Mouse (Mus musculus): Measurements from ENCODE around the gene Tmem150c. TPM values are rescaled to one million over a fixed set of nuclear protein-coding genes. Genes with fewer than 3 reads are reported as not detected.

Tmem150c gene
- total and polyA plus RNA-seq, 3 experiments, result 0.16 TPM; not detected in 2

GRCm38 (mm10) chr5:100162053-100162452 lies 2.4 kb upstream of the Tmem150c start:
- Histone ChIP-seq H3K9me3 (replicated peaks) (peaks cover 46% of the 10 kb centered on the region), H3K4me3 (ENCODE audit: low read depth, low read length) (no peak overlapping the region), H3K36me3 (replicated peaks) (no peaks in the 10 kb centered on the region), H3K27me3 (ENCODE audit: insufficient read depth, low read length) (no peaks in the 10 kb centered on the region), H3K4me1 (ENCODE audit: insufficient read depth, low read depth, low read length) (no peaks in the 10 kb centered on the region)
- DNase-seq (ENCODE audit: low spot score) (no peak), ATAC-seq (ENCODE audit: extremely low read depth, insufficient number of reproducible peaks, low FRiP score, poor library complexity, severe bottlenecking) (no peak)
- TF ChIP-seq CTCF (IDR thresholded peaks at IDR 0.05; ENCODE audit: low read depth, low read length), result no peak
- TF ChIP-seq TAL1 (conservative IDR thresholded peaks at IDR 0.05; ENCODE audit: low read depth, low read length), result no peak
- TF ChIP-seq GATA1 (IDR thresholded peaks at IDR 0.05; ENCODE audit: borderline replicate concordance, low read length), result no peak
- no peak for TF ChIP-seq POLR2AphosphoS5 (IDR thresholded peaks at IDR 0.05; ENCODE audit: insufficient replicate concordance, low read depth, low read length)
- no peak for TF ChIP-seq GATA2 (IDR thresholded peaks at IDR 0.05; ENCODE audit: borderline replicate concordance, low read depth, low read length)

GRCm38 (mm10) chr5:100158791-100159637 lies 594 bp downstream of the Tmem150c start:
- TF ChIP-seq GATA2 (IDR thresholded peaks at IDR 0.05; ENCODE audit: borderline replicate concordance, low read depth, low read length) (no peak), GATA1 (IDR thresholded peaks at IDR 0.05; ENCODE audit: borderline replicate concordance, low read length) (no peak), CTCF (IDR thresholded peaks at IDR 0.05; ENCODE audit: low read depth, low read length) (no peak), POLR2AphosphoS5 (IDR thresholded peaks at IDR 0.05; ENCODE audit: insufficient replicate concordance, low read depth, low read length) (no peak), TAL1 (conservative IDR thresholded peaks at IDR 0.05; ENCODE audit: low read depth, low read length) (no peak)
- Histone ChIP-seq H3K27me3 (ENCODE audit: insufficient read depth, low read length) (no peaks in the 10 kb centered on the region), H3K9me3 (replicated peaks) (peaks cover 44% of the 10 kb centered on the region), H3K36me3 (replicated peaks) (no peaks in the 10 kb centered on the region), H3K4me1 (ENCODE audit: insufficient read depth, low read depth, low read length) (no peaks in the 10 kb centered on the region), H3K4me3 (ENCODE audit: low read depth, low read length) (no peak overlapping the region)
- no peak for ATAC-seq (ENCODE audit: extremely low read depth, insufficient number of reproducible peaks, low FRiP score, poor library complexity, severe bottlenecking)
- DNase-seq (ENCODE audit: low spot score), result no peak

GRCm38 (mm10) chr5:100158301-100158700 lies 1.3 kb downstream of the Tmem150c start:
- Histone ChIP-seq H3K4me3 (ENCODE audit: low read depth, low read length) (no peak overlapping the region), H3K27me3 (ENCODE audit: insufficient read depth, low read length) (no peaks in the 10 kb centered on the region), H3K9me3 (replicated peaks) (peaks cover 44% of the 10 kb centered on the region)

GRCm38 (mm10) chr5:100155646-100156045 lies 4.0 kb downstream of the Tmem150c start:
- TF ChIP-seq GATA1 (IDR thresholded peaks at IDR 0.05; ENCODE audit: borderline replicate concordance, low read length) (no peak), GATA2 (IDR thresholded peaks at IDR 0.05; ENCODE audit: borderline replicate concordance, low read depth, low read length) (no peak), TAL1 (conservative IDR thresholded peaks at IDR 0.05; ENCODE audit: low read depth, low read length) (no peak)
- no peaks in the 10 kb centered on the region for H3K27me3 ChIP-seq (ENCODE audit: insufficient read depth, low read length)
- peaks cover 40% of the 10 kb centered on the region for H3K9me3 ChIP-seq (replicated peaks)
- H3K4me3 ChIP-seq (ENCODE audit: low read depth, low read length), result no peak overlapping the region
- no peak for DNase-seq (ENCODE audit: low spot score)
- ATAC-seq (ENCODE audit: extremely low read depth, insufficient number of reproducible peaks, low FRiP score, poor library complexity, severe bottlenecking), result no peak
- H3K36me3 ChIP-seq (replicated peaks), result no peaks in the 10 kb centered on the region
- no peaks in the 10 kb centered on the region for H3K4me1 ChIP-seq (ENCODE audit: insufficient read depth, low read depth, low read length)

More at GRCm38 (mm10) chr5:100158301-100158700, 1.3 kb downstream of the Tmem150c start:
- no peak for TF ChIP-seq GATA2 (IDR thresholded peaks at IDR 0.05; ENCODE audit: borderline replicate concordance, low read depth, low read length)
- no peak for TF ChIP-seq CTCF (IDR thresholded peaks at IDR 0.05; ENCODE audit: low read depth, low read length)
- TF ChIP-seq TAL1 (conservative IDR thresholded peaks at IDR 0.05; ENCODE audit: low read depth, low read length), result no peak
- no peak for TF ChIP-seq GATA1 (IDR thresholded peaks at IDR 0.05; ENCODE audit: borderline replicate concordance, low read length)
- TF ChIP-seq POLR2AphosphoS5 (IDR thresholded peaks at IDR 0.05; ENCODE audit: insufficient replicate concordance, low read depth, low read length), result no peak
- ATAC-seq (ENCODE audit: extremely low read depth, insufficient number of reproducible peaks, low FRiP score, poor library complexity, severe bottlenecking) (no peak), DNase-seq (ENCODE audit: low spot score) (no peak)
- H3K36me3 ChIP-seq (replicated peaks), result no peaks in the 10 kb centered on the region
- H3K4me1 ChIP-seq (ENCODE audit: insufficient read depth, low read depth, low read length), result no peaks in the 10 kb centered on the region

GRCm38 (mm10) chr5:100149967-100150366 lies 9.6 kb downstream of the Tmem150c start:
- Histone ChIP-seq H3K9me3 (replicated peaks) (peaks cover 16% of the 10 kb centered on the region), H3K27me3 (ENCODE audit: insufficient read depth, low read length) (no peaks in the 10 kb centered on the region), H3K4me1 (ENCODE audit: insufficient read depth, low read depth, low read length) (no peaks in the 10 kb centered on the region), H3K36me3 (replicated peaks) (no peaks in the 10 kb centered on the region), H3K4me3 (ENCODE audit: low read depth, low read length) (no peak overlapping the region)
- DNase-seq (ENCODE audit: low spot score) (no peak), ATAC-seq (ENCODE audit: extremely low read depth, insufficient number of reproducible peaks, low FRiP score, poor library complexity, severe bottlenecking) (no peak)
- no peak for TF ChIP-seq GATA2 (IDR thresholded peaks at IDR 0.05; ENCODE audit: borderline replicate concordance, low read depth, low read length)
- no peak for TF ChIP-seq TAL1 (conservative IDR thresholded peaks at IDR 0.05; ENCODE audit: low read depth, low read length)
- TF ChIP-seq CTCF (IDR thresholded peaks at IDR 0.05; ENCODE audit: low read depth, low read length), result no peak
- TF ChIP-seq POLR2AphosphoS5 (IDR thresholded peaks at IDR 0.05; ENCODE audit: insufficient replicate concordance, low read depth, low read length), result no peak
- no peak for TF ChIP-seq GATA1 (IDR thresholded peaks at IDR 0.05; ENCODE audit: borderline replicate concordance, low read length)

GRCm38 (mm10) chr5:100144836-100145235 lies 14.8 kb downstream of the Tmem150c start:
- Histone ChIP-seq H3K27me3 (ENCODE audit: insufficient read depth, low read length) (no peaks in the 10 kb centered on the region), H3K4me3 (ENCODE audit: low read depth, low read length) (no peak overlapping the region), H3K4me1 (ENCODE audit: insufficient read depth, low read depth, low read length) (no peaks in the 10 kb centered on the region), H3K36me3 (replicated peaks) (no peaks in the 10 kb centered on the region), H3K9me3 (replicated peaks) (peaks cover 35% of the 10 kb centered on the region)
- ATAC-seq (ENCODE audit: extremely low read depth, insufficient number of reproducible peaks, low FRiP score, poor library complexity, severe bottlenecking) (no peak), DNase-seq (ENCODE audit: low spot score) (no peak)
- TF ChIP-seq CTCF (IDR thresholded peaks at IDR 0.05; ENCODE audit: low read depth, low read length) (no peak), TAL1 (conservative IDR thresholded peaks at IDR 0.05; ENCODE audit: low read depth, low read length) (no peak)

Measured in G1E (cell line).